Mouse (Mus musculus): ENCODE measurements around the gene Ubap1. TPM values are rescaled to one million over a fixed set of nuclear protein-coding genes. Genes with fewer than 3 reads are reported as not detected.

Gene Ubap1
- total RNA-seq, 2 experiments from 2014 or later: 35.1 to 38.4 TPM

GRCm38 (mm10) chr4:41438931-41439330, 90.1 kb downstream of the Ubap1 start:
- DNase-seq: no peak

Other genes with a start within 250 kb of the Ubap1 start
- gene Nol6, start 224.5 kb upstream of the Ubap1 start, total RNA-seq (2021): 10 to 100 TPM; 22.2 to 24.9 TPM
- gene Ube2r2, start 213.3 kb upstream of the Ubap1 start, total RNA-seq (2021): 100 to 1,000 TPM; 120 to 121 TPM
- 10 to 100 TPM; 79.9 to 89.9 TPM for gene Ubap2, start 73.9 kb upstream of the Ubap1 start, total RNA-seq (2021)
- 10 to 100 TPM; 38.5 to 46.0 TPM for gene Dcaf12, start 34.1 kb upstream of the Ubap1 start, total RNA-seq (2021)
- 1 to 10 TPM; 4.4 to 4.6 TPM for gene Kif24, start 115.9 kb downstream of the Ubap1 start, total RNA-seq (2021)
- gene Nudt2, start 116.2 kb downstream of the Ubap1 start, total RNA-seq (2021): 10 to 100 TPM; 26.9 to 27.0 TPM
- gene AI464131, start 154.1 kb downstream of the Ubap1 start, total RNA-seq (2021): 10 to 100 TPM in 1 of 2 experiments, 1 to 10 TPM in 1; 9.2 to 10.7 TPM
- not detected for gene 1110017D15Rik, start 168.3 kb downstream of the Ubap1 start, total RNA-seq (2021)
- gene Fam219a, start 220.5 kb downstream of the Ubap1 start, total RNA-seq (2021): 10 to 100 TPM; 15.3 to 15.5 TPM
- 1 to 10 TPM; 1.3 to 1.7 TPM for gene Dnaic1, start 220.8 kb downstream of the Ubap1 start, total RNA-seq (2021)

Measured in heart, postnatal 4 days (tissue).